Mouse (Mus musculus): Measurements from ENCODE around the gene Hdac7.
"Not testable (repeated sequence)": the region's sequence is repeated elsewhere in the genome, so short reads cannot be mapped to it uniquely, and the experiment has no call there.

The Hdac7 gene

DNA sequence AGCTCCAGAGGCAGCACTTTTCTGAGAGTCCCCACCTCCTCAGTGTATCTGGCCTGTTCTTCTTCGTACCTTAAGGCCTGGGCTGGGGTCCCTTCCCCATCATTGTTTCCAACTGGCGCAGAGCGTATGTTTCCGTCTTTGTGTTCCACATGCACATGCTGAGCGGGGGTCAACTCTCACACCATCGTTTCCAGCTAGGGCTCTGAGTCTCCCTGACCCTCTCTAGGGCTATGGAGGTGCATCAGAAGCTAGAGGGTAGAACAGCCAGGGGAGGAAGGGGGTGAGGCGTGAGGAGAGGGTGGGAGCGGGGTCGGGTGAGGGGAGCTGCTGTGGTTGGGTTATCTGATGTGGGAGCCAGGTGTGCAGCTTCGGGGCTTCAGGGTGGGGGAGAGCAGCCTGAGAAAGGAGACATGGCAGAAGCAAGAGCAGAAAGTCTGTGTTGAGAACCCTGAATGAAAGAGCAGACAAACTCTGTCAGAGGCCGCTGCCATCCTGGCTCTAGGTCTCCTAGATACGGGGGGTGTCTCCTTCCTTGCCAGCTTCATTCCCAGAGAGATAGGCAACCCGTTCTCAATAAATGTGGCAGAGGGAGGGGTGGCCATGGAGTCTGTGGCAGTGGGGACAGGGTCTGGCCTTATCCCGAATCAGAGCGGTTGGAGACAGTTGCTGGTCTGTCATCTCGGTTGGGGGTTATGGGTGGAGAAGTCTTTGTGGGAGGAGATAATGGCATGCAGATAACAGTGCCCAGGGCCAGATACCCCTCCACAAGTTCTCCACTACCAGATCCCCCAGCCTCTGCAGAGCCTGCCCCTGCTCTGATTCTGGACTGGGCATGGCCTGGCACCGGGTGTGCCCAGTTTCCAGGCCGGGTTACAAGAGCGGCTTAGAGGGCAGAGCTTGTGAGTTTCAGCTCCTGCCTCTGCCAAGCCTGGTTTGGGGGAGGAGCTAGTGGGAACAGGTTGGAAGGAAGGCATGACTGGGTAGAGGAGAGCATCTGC lies at the start of gene Hdac7:
TSS of gene Hdac7 (minus strand) at position 466 of the 998 bp plus-strand sequence.
- no peak for DNase-seq

GRCm38 (mm10) chr15:97892506-97892905 lies 48.2 kb upstream of the Hdac7 start:
- DNase-seq, result no peak

- DNase-seq, result no peak
Measured at GRCm38 (mm10) chr15:97890450-97890849, 46.1 kb upstream of the Hdac7 start.

DNA sequence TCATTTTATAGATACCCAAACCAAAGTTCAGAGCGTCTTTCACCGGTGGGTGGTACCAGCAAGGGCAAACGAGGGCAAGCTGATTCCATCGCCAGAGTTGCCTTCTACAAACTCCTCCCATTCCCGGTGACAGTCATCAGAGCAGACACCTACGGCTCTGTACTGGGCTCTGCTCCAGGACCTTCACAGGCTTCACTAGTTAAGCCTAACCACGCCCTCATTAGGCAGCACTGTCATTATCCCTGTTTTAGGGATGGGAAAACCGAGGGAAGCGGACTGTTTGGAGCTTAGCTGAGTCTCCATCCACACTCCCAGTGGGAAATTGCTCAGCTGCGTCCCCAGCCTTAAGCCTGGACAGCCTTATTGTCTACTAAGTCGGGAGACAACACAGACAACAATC lies 45.7 kb upstream of the Hdac7 start:
- DNase-seq, result peak; percentile 65

DNA sequence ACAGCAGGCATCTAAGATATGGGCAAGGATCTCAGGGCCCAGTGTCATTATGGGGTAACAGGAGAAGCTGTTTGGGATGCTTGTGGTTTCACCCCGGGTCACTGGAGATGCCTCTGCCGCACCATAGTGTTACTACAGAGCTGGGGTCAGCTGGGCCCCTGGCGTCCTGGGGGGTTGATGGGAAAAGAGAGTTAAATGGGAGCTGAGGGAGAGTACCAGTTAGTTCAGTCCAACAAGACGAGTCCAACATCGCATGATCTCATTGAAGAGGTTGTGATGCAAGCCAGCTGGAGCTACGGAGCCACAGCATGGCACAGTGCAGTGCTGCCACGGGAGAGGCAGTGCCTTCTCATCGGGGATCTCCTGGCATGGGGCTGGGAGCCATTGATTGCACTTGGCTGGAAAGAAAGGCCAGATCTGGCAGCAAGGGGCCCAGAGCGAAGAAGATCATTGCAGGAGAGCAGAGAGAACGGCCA lies 43.3 kb upstream of the Hdac7 start:
- DNase-seq, result no peak

DNA sequence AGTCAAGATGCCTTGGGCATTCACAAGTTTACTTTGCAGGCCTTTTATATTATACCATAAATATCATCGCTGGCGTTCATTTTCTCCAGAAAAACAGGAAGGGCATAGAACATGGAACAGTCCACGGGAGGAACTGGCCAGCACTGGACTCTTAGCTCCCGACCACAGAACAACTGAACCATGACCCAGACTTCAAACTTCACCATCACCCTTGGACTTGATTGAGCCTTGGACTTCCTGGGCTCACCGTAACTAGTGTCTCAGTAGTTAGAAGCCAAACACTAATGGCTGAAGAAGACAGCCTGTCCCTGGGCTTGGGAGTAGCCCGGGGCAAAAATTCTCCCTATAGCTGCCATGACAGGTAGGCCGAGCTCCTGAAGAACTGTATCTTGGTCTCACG lies 37.1 kb upstream of the Hdac7 start:
- no peak for DNase-seq

- DNase-seq, result no peak
Measured at GRCm38 (mm10) chr15:97880441-97880840, 36.1 kb upstream of the Hdac7 start.

GRCm38 (mm10) chr15:97878696-97879328 lies 34.5 kb upstream of the Hdac7 start:
- DNase-seq, result peak; percentile 18

DNA sequence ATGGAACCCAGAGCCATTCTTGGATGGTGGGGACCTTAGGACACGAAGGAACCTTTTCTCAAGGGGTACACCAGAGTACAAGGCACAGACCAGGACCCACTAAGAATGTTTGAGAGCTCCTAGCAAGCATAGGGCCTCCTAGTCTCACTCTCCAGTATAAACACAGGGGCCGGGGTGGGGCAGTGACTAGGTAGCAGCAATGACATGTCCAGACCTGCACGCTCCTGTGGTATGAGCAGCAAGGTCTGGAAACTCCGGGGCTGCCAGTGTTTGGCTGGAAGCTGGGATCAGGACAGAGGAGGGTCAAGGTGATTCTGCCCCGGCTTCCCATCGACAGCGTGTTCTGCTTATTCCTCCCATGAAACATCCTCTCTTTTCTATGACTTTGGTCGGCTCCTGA lies 31.5 kb upstream of the Hdac7 start:
- no peak for DNase-seq

- no peak for DNase-seq
Measured at GRCm38 (mm10) chr15:97873717-97874116, 29.4 kb upstream of the Hdac7 start.

DNA sequence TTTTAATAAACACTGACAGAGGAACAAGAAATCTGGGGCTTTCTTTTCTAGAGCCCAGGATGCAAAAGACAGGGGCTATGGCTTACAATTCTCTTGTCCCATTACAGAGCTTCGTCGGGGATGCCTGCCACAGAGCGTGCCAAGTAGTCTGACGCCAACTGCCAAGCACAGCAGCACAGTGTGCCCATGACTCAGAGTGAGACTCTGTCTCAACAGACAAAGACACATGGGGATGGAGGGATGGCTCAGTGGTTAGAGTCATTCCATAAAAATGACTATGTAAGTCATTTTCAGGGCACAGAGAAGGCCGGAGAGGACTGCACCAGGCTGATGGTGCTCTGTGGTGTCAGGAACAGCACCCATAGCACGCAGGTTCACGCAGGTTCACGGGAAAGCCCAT lies 27.9 kb upstream of the Hdac7 start:
- no peak for DNase-seq

GRCm38 (mm10) chr15:97871055-97872030 lies 27.0 kb upstream of the Hdac7 start:
- DNase-seq, result no peak

DNA sequence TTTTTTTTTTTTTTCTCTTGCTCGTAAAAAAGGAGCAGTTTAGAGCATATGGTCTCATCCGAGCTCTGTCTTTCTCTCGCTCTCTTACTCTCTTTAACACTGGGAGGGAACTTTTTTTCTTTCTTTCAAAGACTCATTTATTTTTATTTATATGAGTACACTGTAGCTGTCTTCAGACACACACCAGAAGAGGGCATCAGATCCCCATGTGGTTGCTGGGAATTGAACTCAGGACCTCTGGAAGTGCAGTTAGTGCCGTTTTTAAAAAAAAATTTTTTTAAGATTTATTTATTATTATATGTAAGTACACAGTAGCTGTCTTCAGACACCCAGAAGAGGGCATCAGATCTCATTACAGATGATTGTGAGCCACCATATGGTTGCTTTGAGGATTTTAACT lies 25.8 kb upstream of the Hdac7 start:
- DNase-seq, result not testable (repeated sequence)

GRCm38 (mm10) chr15:97868985-97869384 lies 24.7 kb upstream of the Hdac7 start:
- DNase-seq, result no peak

DNA sequence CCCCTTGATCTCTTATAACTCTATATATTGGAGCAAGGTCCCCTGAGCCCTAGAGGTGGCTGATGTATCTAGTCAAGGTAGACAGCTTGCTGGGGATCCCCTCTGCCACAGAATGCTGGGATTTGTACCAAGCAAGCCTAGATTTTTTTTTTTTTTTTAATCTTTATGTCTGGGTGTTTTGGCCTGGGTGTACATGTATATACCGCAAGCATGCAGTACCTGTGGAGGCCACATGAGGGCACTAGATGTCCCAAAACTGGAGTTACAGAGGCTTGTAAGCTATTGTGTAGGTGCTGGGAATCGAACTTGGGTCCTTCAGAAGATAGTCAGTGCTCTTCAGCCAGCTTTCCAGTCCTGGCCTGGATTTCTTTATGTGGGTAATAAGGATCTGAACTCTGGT lies 21.7 kb upstream of the Hdac7 start:
- no peak for DNase-seq

DNA sequence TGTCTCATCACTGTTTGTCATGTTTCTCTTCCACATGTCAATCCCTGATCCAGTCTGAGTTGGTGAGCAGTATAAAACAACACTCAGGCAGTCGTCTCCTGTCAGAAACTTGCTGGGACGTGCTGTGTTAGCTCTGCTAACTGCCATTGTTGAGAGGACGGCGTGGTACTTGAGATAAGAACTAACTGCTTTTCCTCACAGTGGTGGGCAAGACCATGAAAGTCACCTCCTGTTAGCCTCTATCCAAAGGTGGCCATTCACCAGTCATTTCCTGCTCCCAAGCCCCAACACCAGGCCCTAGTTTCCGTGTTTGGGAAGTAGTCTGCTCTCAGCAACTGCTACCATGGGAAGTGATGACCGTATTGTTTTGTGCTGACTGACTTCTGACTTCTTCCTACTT lies 20.9 kb upstream of the Hdac7 start:
- no peak for DNase-seq

- no peak for DNase-seq
Measured at GRCm38 (mm10) chr15:97864361-97865045, 20.2 kb upstream of the Hdac7 start.

- no peak for DNase-seq
Measured at GRCm38 (mm10) chr15:97863494-97863881, 19.2 kb upstream of the Hdac7 start.

DNA sequence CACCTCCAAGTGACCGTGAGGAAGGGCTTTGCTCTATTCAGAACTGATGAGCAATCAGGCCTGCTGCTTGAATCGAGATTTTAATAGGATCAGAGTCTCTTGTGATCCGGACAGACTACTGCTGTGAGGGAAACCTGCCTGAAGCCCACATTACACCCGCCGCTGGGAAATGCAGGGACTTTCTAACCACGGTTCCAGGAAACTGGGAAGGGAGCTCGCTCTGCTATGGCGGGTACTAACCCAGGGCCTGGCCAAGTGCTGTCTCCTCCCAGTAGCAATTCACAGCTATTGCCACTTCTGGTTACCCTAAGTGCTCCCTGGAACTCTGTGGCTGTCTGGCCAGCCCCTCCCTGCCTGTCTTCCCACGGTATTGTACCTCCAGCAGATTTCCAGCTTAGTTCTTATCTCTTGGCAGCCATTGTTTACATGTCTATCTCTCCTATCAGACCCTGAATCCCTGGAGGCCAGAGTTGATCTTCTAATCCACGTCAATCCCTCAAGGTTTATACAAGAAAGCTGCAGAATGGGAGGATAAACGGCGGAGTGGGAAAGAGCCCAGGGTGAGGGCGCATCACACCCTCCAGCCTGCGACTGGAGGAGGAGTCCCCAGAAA lies 18.7 kb upstream of the Hdac7 start:
- peak; percentile 70 for DNase-seq

DNA sequence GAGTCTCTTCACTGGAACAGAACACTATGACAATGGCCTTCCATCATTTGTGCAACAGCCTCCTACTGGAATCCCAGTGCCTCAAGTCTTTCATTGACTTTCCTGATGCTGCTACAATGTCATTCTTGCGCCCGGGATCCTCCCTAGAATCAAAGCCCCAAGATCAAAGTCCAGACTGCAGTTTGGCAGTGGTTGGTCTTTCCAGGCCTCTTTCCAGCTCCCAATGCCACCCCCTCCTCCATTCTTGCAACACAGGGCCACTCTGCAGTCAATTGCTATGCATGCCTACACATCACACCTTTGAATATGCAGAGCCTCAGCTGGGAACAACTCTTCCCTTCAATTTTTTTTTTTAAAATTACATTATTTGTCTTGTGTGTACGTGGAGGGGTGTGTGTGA lies 16.1 kb upstream of the Hdac7 start:
- no peak for DNase-seq

DNA sequence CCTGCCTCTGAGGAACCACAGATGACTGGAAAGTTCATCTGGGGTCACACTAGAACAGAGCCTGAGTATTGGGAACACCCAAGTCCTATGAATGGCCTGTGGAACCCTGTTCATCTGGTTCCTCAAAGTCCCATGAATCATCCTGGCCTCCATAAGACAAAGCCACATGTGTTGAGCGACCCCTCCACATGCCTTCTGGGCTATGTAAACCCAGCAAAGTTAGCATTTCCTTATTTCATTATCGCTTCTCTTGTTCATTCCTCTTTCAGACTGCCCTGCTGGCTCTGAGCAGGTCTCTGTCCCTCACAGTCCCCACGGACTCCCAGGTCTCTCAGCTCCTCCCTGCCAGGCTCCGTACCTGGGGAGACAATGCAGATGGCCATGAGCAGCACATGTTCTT lies 14.1 kb upstream of the Hdac7 start:
- DNase-seq, result no peak

DNA sequence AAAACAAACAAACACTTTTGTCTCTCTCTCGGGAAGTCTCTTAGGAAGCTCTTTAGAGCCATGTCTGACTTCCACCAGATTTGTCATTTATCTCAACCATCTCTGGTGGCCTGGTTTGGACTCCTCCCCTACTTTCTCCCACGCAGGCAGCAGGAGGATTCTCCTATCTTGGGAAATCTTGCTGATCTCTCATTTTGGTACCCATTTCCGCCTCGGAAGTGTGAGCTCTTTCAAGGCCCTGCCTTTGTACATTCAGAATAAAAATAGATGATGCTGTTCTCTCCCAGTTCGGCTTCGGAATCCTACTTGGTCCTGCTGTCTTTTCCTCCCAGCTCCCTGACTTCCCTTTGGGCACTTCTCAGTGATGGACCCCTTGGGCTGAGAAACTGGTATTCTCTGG lies 10.2 kb upstream of the Hdac7 start:
- no peak for DNase-seq
